Mouse (Mus musculus) gastrocnemius, postnatal 25 days (tissue): ENCODE results near the gene Necab2. TPM values are rescaled to one million over a fixed set of nuclear protein-coding genes. Genes with fewer than 3 reads are reported as not detected.
A peak's percentile ranks its signal among the peaks of the same experiment; 100 is the strongest.

Experiments used
- DNase-seq: peaks from one replicate; pipeline ENCODE4 v3.0.0; 2022
- total RNA-seq, 2 experiments: library from RNA; stranded (reverse); gene quantifications; 1 replicate in 1 of 2; 2 replicates in 1 of 2; pipeline ENCODE4 v1.2.3; 2021

Gene Necab2
- total RNA-seq, 2 experiments from 2014 or later: 0.13 to 0.18 TPM

GRCm38 (mm10) chr8:119456045-119456444 is 9.5 kb downstream of the Necab2 start:
- DNase-seq: no peak

DNA sequence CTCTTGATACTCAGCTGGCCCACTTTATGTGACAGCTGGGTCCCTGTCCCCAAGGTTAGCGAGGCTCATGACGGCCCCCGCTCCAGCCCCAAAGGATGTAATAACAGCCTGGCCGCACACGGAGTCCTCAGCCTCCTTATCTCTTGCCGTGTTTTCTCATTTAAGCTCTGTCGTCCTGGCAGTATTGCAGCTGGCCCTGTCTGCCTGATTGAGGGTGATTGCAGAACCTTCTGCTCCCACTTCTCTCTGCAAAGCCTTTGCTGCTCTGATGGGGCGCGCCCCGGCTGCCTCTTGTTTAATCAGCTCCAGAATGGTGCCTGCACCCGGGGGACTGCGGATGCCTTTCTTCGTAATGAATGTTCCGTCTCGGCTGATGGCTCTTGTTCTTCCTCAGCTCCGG is 13.2 kb downstream of the Necab2 start:
- DNase-seq: no peak

- DNase-seq: no peak
Measured at GRCm38 (mm10) chr8:119461356-119461755, 14.8 kb downstream of the Necab2 start.

DNA sequence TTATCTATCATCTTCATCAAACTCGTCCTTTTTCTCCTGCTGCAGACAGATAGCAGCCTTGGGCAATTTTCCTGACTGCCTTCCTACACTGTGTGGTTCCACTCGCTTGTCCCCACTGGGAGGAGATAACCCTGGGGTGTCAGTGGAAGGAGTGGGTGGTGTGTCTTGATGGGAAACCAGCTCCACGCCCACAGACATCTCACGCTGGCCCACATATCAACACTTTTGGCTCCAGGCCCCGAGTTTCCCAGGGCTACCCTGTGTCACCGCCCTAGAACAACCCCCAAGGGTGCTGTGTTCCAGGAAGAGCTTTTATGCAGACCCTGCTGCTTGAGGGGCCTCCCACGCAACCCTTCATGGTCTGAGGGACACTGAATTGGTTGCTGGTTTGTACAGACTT is 17.2 kb downstream of the Necab2 start:
- DNase-seq: no peak

GRCm38 (mm10) chr8:119466105-119466504 is 19.6 kb downstream of the Necab2 start:
- no peak for DNase-seq

DNA sequence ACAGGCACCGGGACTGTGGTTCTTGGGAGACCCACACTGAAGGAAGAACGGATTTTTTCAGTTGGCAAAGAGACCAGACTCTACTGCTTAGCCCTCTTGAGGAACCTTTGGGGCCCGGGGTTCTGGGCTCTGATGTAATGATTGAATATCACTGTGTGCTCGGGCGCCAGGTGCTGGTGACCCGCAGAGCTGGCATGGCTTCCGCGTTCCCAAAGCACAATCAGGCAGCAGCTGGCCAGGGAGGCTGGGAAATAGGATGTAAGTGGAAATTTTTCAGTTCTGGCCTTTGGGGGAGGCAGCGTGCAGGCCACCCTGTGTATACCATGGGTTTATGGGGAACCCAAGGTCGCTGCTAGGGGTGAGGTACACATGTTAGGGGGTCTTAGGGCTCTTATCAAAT is 20.3 kb downstream of the Necab2 start:
- DNase-seq: no peak

DNA sequence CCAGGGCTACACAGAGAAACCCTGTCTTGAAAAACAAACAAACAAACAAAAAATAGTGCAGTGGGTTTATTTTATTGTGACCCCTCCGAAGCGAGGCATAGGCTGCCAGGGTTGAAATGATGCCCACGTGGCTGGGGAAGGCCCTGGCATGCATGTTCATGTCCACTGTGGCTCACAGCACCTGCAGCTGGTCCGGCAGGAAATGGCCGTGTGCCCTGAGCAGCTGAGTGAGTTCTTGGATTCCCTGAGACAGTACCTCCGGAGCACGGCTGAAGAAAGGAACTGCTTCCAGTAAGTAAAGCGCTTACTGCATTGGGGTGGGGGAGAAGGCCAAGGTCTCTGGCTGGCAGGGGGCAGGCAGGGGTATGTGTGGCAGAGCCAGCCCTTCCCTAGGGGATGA is 21.6 kb downstream of the Necab2 start:
- no peak for DNase-seq

DNA sequence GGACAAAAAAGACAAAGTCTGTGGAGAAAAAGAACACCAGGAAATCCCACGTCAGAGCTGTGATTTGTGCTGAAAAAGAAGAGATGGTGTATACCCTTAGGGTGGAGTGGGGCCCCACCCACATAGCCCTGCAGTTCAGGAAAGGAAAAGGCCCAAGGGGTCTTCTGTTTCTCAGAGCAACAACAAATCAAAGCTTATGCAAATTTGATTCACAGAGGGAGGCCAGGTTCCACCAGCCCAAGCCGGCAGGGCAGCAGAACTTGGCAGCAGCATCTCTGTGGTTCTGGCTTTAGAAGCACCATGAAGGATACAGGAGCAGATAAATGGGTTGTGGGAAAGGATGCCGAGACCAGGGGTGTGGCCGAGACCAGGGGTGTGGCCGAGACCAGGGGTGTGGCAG is 32.2 kb downstream of the Necab2 start:
- DNase-seq: no peak

DNA sequence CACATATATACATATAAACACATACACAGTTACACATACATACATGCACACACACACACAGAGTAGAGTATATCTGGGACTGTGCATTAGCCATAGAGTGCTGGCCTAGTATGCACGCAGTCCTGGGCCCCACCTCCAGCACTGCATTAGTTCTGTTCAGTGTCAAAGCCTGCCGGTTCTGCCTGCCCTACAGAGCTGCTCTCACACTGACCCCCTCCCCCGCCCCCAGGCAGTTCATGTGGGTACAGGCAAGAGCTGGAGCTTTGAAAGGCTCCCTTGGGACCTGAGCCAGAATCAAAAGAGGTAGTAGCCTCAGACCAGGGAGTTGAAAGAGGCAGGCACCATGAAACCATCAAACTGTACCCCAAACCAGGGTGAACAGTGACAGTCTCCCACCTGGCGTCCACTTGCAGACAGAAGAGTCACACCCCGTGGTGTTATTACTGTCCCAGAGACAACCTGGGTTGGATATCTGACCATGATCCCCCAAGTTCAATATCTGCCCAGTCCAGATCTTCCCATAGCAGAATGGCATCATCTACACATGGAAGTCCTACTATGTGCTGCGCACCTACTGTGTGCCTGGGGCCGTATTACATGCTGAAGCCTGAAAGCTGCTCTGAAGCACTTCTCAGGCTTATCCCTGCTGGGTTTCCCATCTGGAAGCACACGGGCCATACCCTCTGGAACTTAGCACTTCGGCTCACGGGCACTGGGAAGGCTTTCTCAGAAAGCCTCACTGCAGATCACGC is 37.8 kb downstream of the Necab2 start:
- DNase-seq: no peak

DNA sequence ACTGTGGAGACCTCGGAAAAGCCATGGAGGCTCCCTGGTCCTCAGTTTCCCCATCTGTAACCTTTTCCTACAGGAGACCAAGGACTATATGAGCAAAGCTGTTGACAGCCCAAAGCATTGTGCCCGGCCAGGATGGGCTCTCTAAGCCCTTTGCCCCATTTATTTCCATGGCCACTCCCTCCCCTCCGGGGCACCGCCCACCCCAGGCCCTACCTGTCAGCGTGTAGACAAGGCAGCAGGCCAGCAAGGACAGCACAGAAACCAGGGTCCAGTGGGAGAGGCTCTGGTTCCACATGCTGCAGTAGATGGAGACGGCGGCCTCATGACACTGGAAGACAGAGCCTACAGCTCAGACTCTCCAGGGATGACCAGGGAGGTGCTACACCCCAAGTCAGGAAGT is 40.6 kb downstream of the Necab2 start:
- DNase-seq: no peak

DNA sequence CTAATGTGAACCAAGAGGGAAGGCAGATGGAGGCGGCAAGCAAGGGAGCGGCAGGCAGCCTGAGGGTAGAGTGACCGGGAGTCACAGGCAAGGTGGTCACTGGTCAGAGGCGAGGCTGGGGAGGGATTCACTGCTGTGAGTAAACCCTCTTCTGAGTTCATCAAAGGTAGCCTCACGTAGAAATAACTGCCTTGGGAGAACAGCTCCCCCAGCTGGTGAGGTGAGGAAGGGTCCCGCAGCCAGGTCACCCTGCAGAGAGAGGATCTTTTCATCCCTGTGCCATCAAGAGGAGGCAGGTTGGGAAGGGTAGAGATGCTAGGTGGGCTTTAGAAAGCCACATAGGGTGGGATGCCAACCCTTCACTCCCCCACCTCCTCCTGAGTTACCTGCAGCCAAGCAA is 50.3 kb downstream of the Necab2 start:
- DNase-seq: peak; percentile 27

DNA sequence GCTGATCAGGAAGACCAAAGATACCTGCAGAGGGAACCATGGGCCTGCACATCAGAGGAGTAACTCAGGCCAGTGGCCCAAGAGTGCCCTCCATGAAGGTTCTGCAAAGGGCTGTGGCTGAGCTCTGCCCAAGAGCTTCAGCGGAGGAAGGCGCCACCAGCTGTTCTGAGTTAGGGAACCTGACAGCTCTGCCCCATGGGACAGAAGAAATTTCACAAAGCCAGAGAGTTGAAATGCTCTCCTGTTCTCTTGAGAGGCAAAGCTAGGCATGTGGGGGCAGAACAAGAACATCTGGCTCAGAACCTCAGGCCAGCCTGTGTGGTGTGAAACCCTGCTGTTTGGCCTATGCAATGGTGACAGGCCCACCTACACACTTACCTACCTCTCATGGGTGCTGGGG is 53.3 kb downstream of the Necab2 start:
- no peak for DNase-seq

- DNase-seq: no peak
Measured at GRCm38 (mm10) chr8:119501598-119501997, 55.1 kb downstream of the Necab2 start, which contains the start of gene Slc38a8. TSS of gene Slc38a8 (minus strand) at chr8:119501698.

DNA sequence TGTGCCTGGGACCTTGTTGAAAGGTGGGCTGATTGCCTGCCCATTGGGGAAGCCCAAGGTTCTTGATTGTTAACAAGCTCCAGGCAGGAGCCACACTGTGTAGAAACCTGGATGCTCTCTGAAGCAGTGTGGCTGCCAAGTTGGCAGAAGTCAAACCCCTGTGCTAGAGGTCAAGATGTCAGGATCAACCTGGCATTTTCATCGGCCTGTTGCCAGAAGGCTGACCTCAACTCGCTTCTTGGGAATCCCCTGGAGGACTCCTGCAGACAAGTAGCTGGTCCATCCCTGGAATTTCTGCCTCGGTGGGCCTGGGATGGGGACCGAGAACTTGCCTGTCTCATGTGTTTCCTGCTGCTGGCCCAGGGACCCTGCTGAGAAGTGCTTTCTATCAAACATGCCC is 55.6 kb downstream of the Necab2 start:
- DNase-seq: no peak

- no peak for DNase-seq
Measured at GRCm38 (mm10) chr8:119503191-119503767, 56.8 kb downstream of the Necab2 start.

- DNase-seq: no peak
Measured at GRCm38 (mm10) chr8:119505488-119505887, 59.0 kb downstream of the Necab2 start.

GRCm38 (mm10) chr8:119506106-119506505 is 59.6 kb downstream of the Necab2 start:
- DNase-seq: no peak

GRCm38 (mm10) chr8:119510471-119510870 is 64.0 kb downstream of the Necab2 start:
- DNase-seq: no peak

DNA sequence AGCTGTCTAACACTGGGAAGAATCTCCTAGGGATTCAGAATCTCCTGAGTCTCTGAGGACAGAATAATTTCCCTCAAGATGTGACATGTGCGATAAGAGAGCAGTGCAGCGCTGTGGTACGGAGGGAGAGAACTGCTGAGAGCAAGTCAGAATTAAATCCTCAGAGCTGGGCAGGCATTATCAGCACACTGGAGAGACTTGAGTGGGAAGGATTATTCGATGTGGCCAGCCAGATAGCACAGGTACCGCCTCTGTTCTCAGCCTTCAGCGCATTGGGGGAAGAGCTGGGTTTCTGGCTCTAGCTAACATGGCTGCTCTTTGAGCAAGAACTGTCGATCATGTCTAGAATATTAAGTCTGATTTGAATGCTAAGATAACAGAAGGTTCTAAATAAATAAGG is 65.2 kb downstream of the Necab2 start:
- DNase-seq: no peak

- no peak for DNase-seq
Measured at GRCm38 (mm10) chr8:119513405-119513804, 66.9 kb downstream of the Necab2 start.

GRCm38 (mm10) chr8:119514940-119515339 is 68.4 kb downstream of the Necab2 start:
- DNase-seq: no peak

DNA sequence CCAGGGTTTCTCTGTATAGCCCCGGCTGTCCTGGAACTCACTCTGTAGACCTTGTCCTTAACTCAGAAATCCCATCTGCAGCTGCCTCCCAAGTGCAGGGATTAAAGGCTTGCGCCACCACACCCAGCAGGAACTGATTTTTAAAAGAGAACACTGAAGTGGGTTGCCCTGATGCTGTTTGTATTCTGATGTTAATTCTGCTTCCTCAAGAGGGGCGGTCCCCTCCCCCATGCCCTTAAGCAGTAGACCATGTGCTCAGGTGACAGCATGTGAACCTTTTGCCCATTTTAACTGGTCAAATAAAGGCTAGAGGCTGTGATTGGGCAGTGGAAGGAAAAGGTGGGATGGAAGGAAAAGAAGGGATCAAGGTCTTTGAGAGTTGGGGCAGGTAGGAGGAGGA is 69.2 kb downstream of the Necab2 start:
- no peak for DNase-seq

- DNase-seq: no peak
Measured at GRCm38 (mm10) chr8:119516674-119517073, 70.2 kb downstream of the Necab2 start.

- DNase-seq: no peak
Measured at GRCm38 (mm10) chr8:119520102-119520501, 73.6 kb downstream of the Necab2 start.
